Mouse (Mus musculus) heart, embryonic 15.5 days (tissue): ENCODE results near the gene Baz2b. TPM values are rescaled to one million over a fixed set of nuclear protein-coding genes. Genes with fewer than 3 reads are reported as not detected.
A peak's percentile ranks its signal among the peaks of the same experiment; 100 is the strongest.

ENCODE experiments used
- ATAC-seq: fragments of 200-750 bp; cut with Nextera tagmentation; replicated peaks from 2 replicates; pipeline ENCODE4 v1.8.0; 2017; ENCODE audit warnings: low read depth, moderate TSS enrichment; ENCODE audit not compliant: insufficient number of reproducible peaks, insufficient read depth, low FRiP score
- H3K27ac ChIP-seq: fragments of 300-500 bp; sonication (generic); 2 replicates; pipeline ENCODE4 v1.5.1; 2015; ENCODE audit warnings: mild to moderate bottlenecking, inconsistent platforms
- H3K27me3 ChIP-seq: fragments of 300-500 bp; sonication (generic); 2 replicates; pipeline ENCODE4 v1.6.1; 2015; ENCODE audit warnings: inconsistent platforms
- H3K36me3 ChIP-seq: fragments of 300-500 bp; sonication (generic); 2 replicates; pipeline ENCODE4 v1.6.1; 2015; ENCODE audit warnings: mild to moderate bottlenecking, inconsistent platforms
- H3K4me1 ChIP-seq: fragments of 300-500 bp; sonication (generic); replicated peaks from 2 replicates; pipeline ENCODE4 v1.6.1; 2015; ENCODE audit warnings: inconsistent platforms
- H3K4me2 ChIP-seq: fragments of 300-500 bp; sonication (generic); 2 replicates; pipeline ENCODE4 v1.6.1; 2015; ENCODE audit warnings: inconsistent platforms, mild to moderate bottlenecking, moderate library complexity
- H3K4me3 ChIP-seq: fragments of 300-500 bp; sonication (generic); 2 replicates; pipeline ENCODE4 v1.5.1; 2015; ENCODE audit warnings: mild to moderate bottlenecking, inconsistent platforms
- H3K9ac ChIP-seq: fragments of 300-500 bp; sonication (generic); 2 replicates; pipeline ENCODE4 v1.6.1; 2015; ENCODE audit warnings: mild to moderate bottlenecking, inconsistent platforms
- H3K9me3 ChIP-seq: fragments of 300-500 bp; sonication (generic); replicated peaks from 2 replicates; pipeline ENCODE4 v1.6.1; 2016; ENCODE audit warnings: inconsistent platforms
- WGBS: fragments of 180-500 bp; shearing (Covaris S2); methylation state at CpG from one replicate; pipeline ENCODE4 v1.1.7; 2015; ENCODE audit warnings: mixed read lengths; 5-methylcytosine and 5-hydroxymethylcytosine counted together
- polyA plus RNA-seq: library from polyadenylated mRNA; unstranded; fragments of >200 nt; fragmentation: Nextera tagmentation; extraction: Ambion mirVana; gene quantifications from 2 replicates; pipeline ENCODE4 v1.2.1, GENCODE M21; 2015

Baz2b gene
- polyA plus RNA-seq, 1 experiment from 2014 or later: 42.3 TPM

- WGBS: 92% methylated on average over 7 of the region's 7 CpGs
- Histone ChIP-seq H3K4me3 (no peak overlapping the region), H3K27me3 (no peaks in the 10 kb centered on the region), H3K36me3 (no peaks in the 10 kb centered on the region), H3K4me1 (peaks cover 5% of the 10 kb centered on the region; the same call in 1 of the 2 replicates), H3K4me2 (no peak overlapping the region), H3K9ac (no peak overlapping the region), H3K9me3 (no peaks in the 10 kb centered on the region), H3K27ac (no peak overlapping the region)
- ATAC-seq: no peak
These were observed 185.9 kb downstream of the Baz2b start for GRCm38 (mm10) chr2:60023777-60024176.

- Histone ChIP-seq H3K4me3 (no peak overlapping the region), H3K36me3 (no peaks in the 10 kb centered on the region), H3K27me3 (no peaks in the 10 kb centered on the region), H3K4me2 (no peak overlapping the region), H3K4me1 (peaks cover 5% of the 10 kb centered on the region; the same call in 1 of the 2 replicates), H3K27ac (no peak overlapping the region), H3K9ac (no peak overlapping the region), H3K9me3 (no peaks in the 10 kb centered on the region)
- ATAC-seq: no peak
- 83% methylated on average over 5 of the region's 5 CpGs for WGBS
These were observed 188.1 kb downstream of the Baz2b start for GRCm38 (mm10) chr2:60021556-60021955.

- Histone ChIP-seq H3K27me3 (no peaks in the 10 kb centered on the region), H3K4me2 (no peak overlapping the region), H3K27ac (no peak overlapping the region), H3K9me3 (no peaks in the 10 kb centered on the region), H3K4me3 (no peak overlapping the region), H3K9ac (no peak overlapping the region), H3K36me3 (no peaks in the 10 kb centered on the region), H3K4me1 (peaks cover 5% of the 10 kb centered on the region; the same call in 1 of the 2 replicates)
- 81% methylated on average over 6 of the region's 6 CpGs for whole genome bisulfite sequencing
- ATAC-seq: no peak
These were observed 188.5 kb downstream of the Baz2b start for GRCm38 (mm10) chr2:60021138-60021537.

GRCm38 (mm10) chr2:60019546-60020250 is 189.9 kb downstream of the Baz2b start:
- Histone ChIP-seq H3K36me3 (no peaks in the 10 kb centered on the region), H3K4me2 (no peak overlapping the region), H3K4me3 (no peak overlapping the region), H3K9ac (no peak overlapping the region), H3K9me3 (no peaks in the 10 kb centered on the region), H3K4me1 (0 out of 2 replicates have a peak, but pooled peaks cover 2% of the 10 kb centered on the region), H3K27ac (no peak overlapping the region), H3K27me3 (no peaks in the 10 kb centered on the region)
- no peak for ATAC-seq
- WGBS: 97% methylated on average over 3 of the region's 3 CpGs

- no peak overlapping the region for H3K4me2 ChIP-seq
- H3K9ac ChIP-seq: no peak overlapping the region
- no peak for ATAC-seq
- H3K36me3 ChIP-seq: no peaks in the 10 kb centered on the region
- H3K4me3 ChIP-seq: no peak overlapping the region
- no peak overlapping the region for H3K27ac ChIP-seq
- H3K9me3 ChIP-seq: no peaks in the 10 kb centered on the region
- H3K27me3 ChIP-seq: no peaks in the 10 kb centered on the region
- 0 out of 2 replicates have a peak, but pooled peaks cover 2% of the 10 kb centered on the region for H3K4me1 ChIP-seq
- 76% methylated on average over 10 of the region's 10 CpGs for whole genome bisulfite sequencing
These were observed 190.7 kb downstream of the Baz2b start for GRCm38 (mm10) chr2:60018875-60019501.

GRCm38 (mm10) chr2:60011526-60011925 is 198.1 kb downstream of the Baz2b start:
- no peak for ATAC-seq
- no peak overlapping the region for H3K9ac ChIP-seq
- WGBS: 78% methylated on average over 3 of the region's 3 CpGs
- H3K9me3 ChIP-seq: no peaks in the 10 kb centered on the region
- H3K27me3 ChIP-seq: no peaks in the 10 kb centered on the region
- H3K4me2 ChIP-seq: no peak overlapping the region
- H3K4me1 ChIP-seq: no peaks in the 10 kb centered on the region
- H3K27ac ChIP-seq: no peak overlapping the region
- H3K36me3 ChIP-seq: no peaks in the 10 kb centered on the region
- no peak overlapping the region for H3K4me3 ChIP-seq

- WGBS: 92% methylated on average over 5 of the region's 5 CpGs
- H3K9ac ChIP-seq: no peak overlapping the region
These were observed 206.0 kb downstream of the Baz2b start for GRCm38 (mm10) chr2:60003665-60004045.

GRCm38 (mm10) chr2:60003038-60003664 is 206.5 kb downstream of the Baz2b start:
- no peaks in the 10 kb centered on the region for H3K9me3 ChIP-seq
- H3K27me3 ChIP-seq: no peaks in the 10 kb centered on the region
- no peaks in the 10 kb centered on the region for H3K4me1 ChIP-seq
- no peak overlapping the region for H3K4me3 ChIP-seq
- 0 out of 2 replicates have a peak overlapping the region, but pooled peaks have one; percentile 33 for H3K27ac ChIP-seq
- WGBS: 51% methylated on average over 5 of the region's 5 CpGs
- H3K36me3 ChIP-seq: peaks cover 13% of the 10 kb centered on the region
- no peak overlapping the region for H3K4me2 ChIP-seq
- no peak for ATAC-seq
- no peak overlapping the region for H3K9ac ChIP-seq

More at GRCm38 (mm10) chr2:60003665-60004045, 206.0 kb downstream of the Baz2b start:
- no peak overlapping the region for H3K4me2 ChIP-seq
- no peak overlapping the region for H3K27ac ChIP-seq
- no peaks in the 10 kb centered on the region for H3K27me3 ChIP-seq
- no peaks in the 10 kb centered on the region for H3K4me1 ChIP-seq
- no peak for ATAC-seq
- H3K9me3 ChIP-seq: no peaks in the 10 kb centered on the region
- H3K36me3 ChIP-seq: peaks cover 13% of the 10 kb centered on the region
- H3K4me3 ChIP-seq: no peak overlapping the region

GRCm38 (mm10) chr2:60000268-60000667 is 209.4 kb downstream of the Baz2b start:
- Histone ChIP-seq H3K4me2 (no peak overlapping the region), H3K9ac (no peak overlapping the region), H3K36me3 (peaks cover 8% of the 10 kb centered on the region), H3K9me3 (no peaks in the 10 kb centered on the region), H3K4me1 (no peaks in the 10 kb centered on the region), H3K27ac (no peak overlapping the region), H3K4me3 (no peak overlapping the region), H3K27me3 (no peaks in the 10 kb centered on the region)
- ATAC-seq: no peak
- 94% methylated on average over 4 of the region's 4 CpGs for WGBS

GRCm38 (mm10) chr2:59997479-59998228 is 212.0 kb downstream of the Baz2b start:
- H3K4me1 ChIP-seq: peaks cover 5% of the 10 kb centered on the region; the same call in 1 of the 2 replicates
- H3K9ac ChIP-seq: no peak overlapping the region
- H3K4me3 ChIP-seq: no peak overlapping the region
- no peaks in the 10 kb centered on the region for H3K27me3 ChIP-seq
- H3K27ac ChIP-seq: no peak overlapping the region
- H3K36me3 ChIP-seq: no peaks in the 10 kb centered on the region
- WGBS: 81% methylated on average over 8 of the region's 8 CpGs
- H3K4me2 ChIP-seq: no peak overlapping the region
- ATAC-seq: no peak
- H3K9me3 ChIP-seq: no peaks in the 10 kb centered on the region

- 92% methylated on average over 5 of the region's 5 CpGs for WGBS
- Histone ChIP-seq H3K9ac (no peak overlapping the region), H3K4me3 (no peak overlapping the region), H3K27me3 (no peaks in the 10 kb centered on the region), H3K4me2 (no peak overlapping the region), H3K27ac (no peak overlapping the region), H3K9me3 (no peaks in the 10 kb centered on the region), H3K4me1 (peaks cover 11% of the 10 kb centered on the region; the same call in 1 of the 2 replicates), H3K36me3 (no peaks in the 10 kb centered on the region; the same call in 1 of the 2 replicates)
- ATAC-seq: no peak
These were observed 212.7 kb downstream of the Baz2b start for GRCm38 (mm10) chr2:59996911-59997310.
